Mouse (Mus musculus): ENCODE results near the gene Tiam1.

DNA sequence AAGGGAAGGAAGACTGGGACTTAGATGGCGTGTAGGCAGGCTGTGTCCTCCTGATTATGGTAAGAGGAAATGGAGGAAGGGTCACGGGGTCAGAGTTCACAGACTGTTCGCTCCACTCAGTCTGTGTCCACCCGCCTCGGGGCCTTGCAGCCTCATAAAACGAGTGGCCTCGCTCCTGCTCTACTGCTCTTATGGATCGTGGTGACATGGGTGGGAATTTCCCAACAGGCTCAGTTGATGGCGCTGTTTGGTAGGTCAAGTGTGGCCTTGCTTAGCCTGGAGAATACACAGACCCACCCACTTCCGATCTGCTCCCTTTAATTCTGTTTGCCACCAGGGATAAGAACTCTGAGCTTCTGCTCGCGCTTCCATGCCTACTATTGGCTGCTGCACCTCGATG, 43.9 kb upstream of the Tiam1 start:
- no peak for TF ChIP-seq POLR2A (IDR thresholded peaks at IDR 0.05; ENCODE audit: borderline replicate concordance, control insufficient read depth, low read depth, low read length)
- peak; percentile 48 for TF ChIP-seq CTCF (IDR thresholded peaks at IDR 0.05; ENCODE audit: control insufficient read depth, insufficient read depth, low read length)
